Mouse (Mus musculus) lung, embryonic 15.5 days (tissue): ENCODE data around the gene Dok1. TPM values are rescaled to one million over a fixed set of nuclear protein-coding genes. Genes with fewer than 3 reads are reported as not detected.
A peak's percentile ranks its signal among the peaks of the same experiment; 100 is the strongest.

Experiments used
- ATAC-seq: fragments of 200-750 bp; cut with Nextera tagmentation; 2 replicates; pipeline ENCODE4 v1.8.0; 2017; ENCODE audit warnings: moderate number of reproducible peaks, borderline replicate concordance; ENCODE audit not compliant: low FRiP score, low TSS enrichment; ENCODE audit errors: extremely low read depth
- H3K27ac ChIP-seq: fragments of 300-500 bp; sonication (generic); 2 replicates; pipeline ENCODE4 v1.5.1; 2015; ENCODE audit warnings: moderate library complexity, mild to moderate bottlenecking, inconsistent platforms
- H3K27me3 ChIP-seq: fragments of 300-500 bp; sonication (generic); 2 replicates; pipeline ENCODE4 v1.6.1; 2015; ENCODE audit warnings: inconsistent platforms
- H3K36me3 ChIP-seq: fragments of 300-500 bp; sonication (generic); 2 replicates; pipeline ENCODE4 v1.6.1; 2015; ENCODE audit warnings: inconsistent platforms
- H3K4me1 ChIP-seq: fragments of 300-500 bp; sonication (generic); 2 replicates; pipeline ENCODE4 v1.6.1; 2015; ENCODE audit warnings: inconsistent platforms
- H3K4me2 ChIP-seq: fragments of 300-500 bp; sonication (generic); 2 replicates; pipeline ENCODE4 v1.6.1; 2015; ENCODE audit warnings: inconsistent platforms, mild to moderate bottlenecking, moderate library complexity
- H3K4me3 ChIP-seq: fragments of 300-500 bp; sonication (generic); 2 replicates; pipeline ENCODE4 v1.5.1; 2015; ENCODE audit warnings: mild to moderate bottlenecking, inconsistent platforms
- H3K9ac ChIP-seq: fragments of 300-500 bp; sonication (generic); 2 replicates; pipeline ENCODE4 v1.6.1; 2015; ENCODE audit warnings: inconsistent platforms
- H3K9me3 ChIP-seq: fragments of 300-500 bp; sonication (generic); 2 replicates; pipeline ENCODE4 v1.6.1; 2016; ENCODE audit warnings: inconsistent platforms
- WGBS: fragments of 180-500 bp; shearing (Covaris S2); methylation state at CpG from one replicate; pipeline ENCODE4 v1.1.7; 2015; 5-methylcytosine and 5-hydroxymethylcytosine counted together
- polyA plus RNA-seq: library from polyadenylated mRNA; unstranded; fragments of >200 nt; fragmentation: Nextera tagmentation; extraction: Ambion mirVana; gene quantifications from 2 replicates; pipeline ENCODE4 v1.2.1, GENCODE M21; 2015

The Dok1 gene
- polyA plus RNA-seq, 1 experiment from 2014 or later: 19.6 TPM

DNA sequence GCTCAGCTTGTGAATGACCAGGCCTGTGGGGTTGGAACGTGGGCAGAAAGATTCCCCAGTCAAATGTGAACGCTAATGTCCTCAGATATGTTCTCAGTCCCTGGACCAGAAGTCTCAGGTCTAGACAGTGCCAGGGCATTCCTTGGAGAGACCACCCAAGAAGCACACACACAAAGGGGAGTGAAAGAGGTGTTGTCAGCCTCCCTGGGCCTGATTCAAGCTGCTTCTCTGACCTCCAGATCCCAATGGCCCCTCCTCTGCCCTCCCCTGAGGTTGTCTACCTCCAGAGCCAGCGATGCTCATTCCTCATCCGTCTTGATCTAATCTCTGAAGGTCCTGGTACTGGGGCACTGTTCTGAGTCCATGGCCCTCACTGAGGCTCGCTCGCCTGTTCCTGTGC, 10.3 kb upstream of the Dok1 start:
- ATAC-seq: no peak
- Histone ChIP-seq H3K4me3 (no peak overlapping the region), H3K27ac (no peak overlapping the region), H3K4me2 (no peak overlapping the region), H3K9me3 (no peaks in the 10 kb centered on the region), H3K9ac (no peak overlapping the region), H3K27me3 (no peaks in the 10 kb centered on the region), H3K4me1 (peaks cover 10% of the 10 kb centered on the region), H3K36me3 (no peaks in the 10 kb centered on the region)
- WGBS: 46% methylated on average over 6 of the region's 6 CpGs

DNA sequence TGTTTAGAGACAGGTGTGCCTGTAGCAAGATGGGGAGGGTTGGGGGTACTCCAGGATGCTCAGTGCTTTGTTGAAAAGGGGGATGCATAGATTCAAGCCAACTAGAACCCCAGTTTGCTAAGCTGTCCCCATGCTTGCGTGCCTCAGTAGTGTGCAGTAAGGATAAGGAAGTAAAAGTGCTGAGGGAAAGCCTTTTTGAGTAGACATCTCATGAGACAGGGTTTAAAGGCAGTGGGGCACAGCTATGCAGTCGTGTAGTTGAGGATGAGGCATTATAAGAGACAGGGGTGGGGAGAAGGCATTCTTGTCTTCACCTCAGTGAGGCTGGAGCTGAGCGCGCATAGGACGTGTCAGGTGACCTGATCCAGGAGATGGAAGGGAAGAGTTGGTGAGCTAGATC, 7.3 kb upstream of the Dok1 start:
- Histone ChIP-seq H3K27me3 (no peaks in the 10 kb centered on the region), H3K9ac (no peak overlapping the region), H3K4me1 (peaks cover 17% of the 10 kb centered on the region), H3K9me3 (no peaks in the 10 kb centered on the region), H3K27ac (no peak overlapping the region), H3K4me3 (no peak overlapping the region), H3K36me3 (no peaks in the 10 kb centered on the region), H3K4me2 (no peak overlapping the region)
- WGBS: 78% methylated on average over 5 of the region's 5 CpGs
- no peak for ATAC-seq

DNA sequence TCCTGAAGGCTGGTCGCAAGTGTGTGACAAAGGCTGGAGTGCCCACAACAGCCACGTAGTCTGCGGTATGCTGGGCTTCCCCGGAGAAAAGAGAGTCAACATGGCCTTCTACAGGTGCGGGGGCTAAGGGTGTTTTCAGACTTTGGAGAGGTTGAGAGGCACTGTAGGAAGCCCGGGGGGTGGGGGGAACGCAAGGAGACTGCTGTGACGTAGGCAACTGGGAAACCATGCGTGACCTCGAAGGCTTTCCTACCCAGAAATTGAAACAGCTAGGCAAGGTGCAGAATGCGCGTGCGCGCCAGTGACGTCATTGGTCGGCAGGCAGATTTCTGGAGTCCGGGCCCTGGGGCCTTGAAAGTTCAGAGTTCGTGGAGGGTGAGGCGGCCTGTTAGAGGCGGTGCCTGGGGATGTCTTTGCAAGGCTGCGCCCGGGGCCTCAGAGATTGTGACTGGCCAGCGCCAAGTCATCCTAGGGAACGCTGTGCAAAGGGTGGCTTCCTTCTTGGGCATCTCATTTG, 5.3 kb upstream of the Dok1 start:
- Histone ChIP-seq H3K4me2 (peak overlapping the region; percentile 48), H3K9me3 (no peaks in the 10 kb centered on the region), H3K36me3 (no peaks in the 10 kb centered on the region), H3K27me3 (no peaks in the 10 kb centered on the region), H3K4me3 (peak overlapping the region; percentile 19), H3K4me1 (peaks cover 29% of the 10 kb centered on the region), H3K27ac (no peak overlapping the region), H3K9ac (no peak overlapping the region)
- ATAC-seq: no peak
- 17% methylated on average over 24 of the region's 24 CpGs for WGBS

DNA sequence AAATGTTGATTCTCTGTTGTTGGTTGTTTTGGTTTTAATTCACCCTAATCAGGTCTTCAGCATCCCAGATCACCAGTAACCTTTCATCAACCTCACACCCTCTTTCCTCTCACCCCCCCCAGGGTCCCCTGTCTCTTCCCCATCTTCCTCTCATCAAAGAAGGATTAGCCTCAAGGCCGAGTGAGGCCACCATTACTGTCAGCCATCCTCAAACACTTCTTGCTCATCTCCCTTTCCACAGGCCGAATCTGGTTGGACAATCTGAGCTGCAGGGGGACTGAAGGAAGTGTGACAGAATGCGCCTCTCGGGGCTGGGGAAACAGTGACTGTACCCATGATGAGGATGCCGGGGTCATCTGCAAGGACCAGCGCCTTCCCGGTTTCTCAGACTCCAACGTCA, 3.9 kb upstream of the Dok1 start:
- Histone ChIP-seq H3K9me3 (no peaks in the 10 kb centered on the region), H3K4me3 (no peak overlapping the region), H3K36me3 (no peaks in the 10 kb centered on the region), H3K4me2 (no peak overlapping the region), H3K27me3 (no peaks in the 10 kb centered on the region), H3K9ac (no peak overlapping the region), H3K4me1 (peaks cover 31% of the 10 kb centered on the region), H3K27ac (no peak overlapping the region)
- no peak for ATAC-seq
- WGBS: 48% methylated on average over 8 of the region's 8 CpGs

DNA sequence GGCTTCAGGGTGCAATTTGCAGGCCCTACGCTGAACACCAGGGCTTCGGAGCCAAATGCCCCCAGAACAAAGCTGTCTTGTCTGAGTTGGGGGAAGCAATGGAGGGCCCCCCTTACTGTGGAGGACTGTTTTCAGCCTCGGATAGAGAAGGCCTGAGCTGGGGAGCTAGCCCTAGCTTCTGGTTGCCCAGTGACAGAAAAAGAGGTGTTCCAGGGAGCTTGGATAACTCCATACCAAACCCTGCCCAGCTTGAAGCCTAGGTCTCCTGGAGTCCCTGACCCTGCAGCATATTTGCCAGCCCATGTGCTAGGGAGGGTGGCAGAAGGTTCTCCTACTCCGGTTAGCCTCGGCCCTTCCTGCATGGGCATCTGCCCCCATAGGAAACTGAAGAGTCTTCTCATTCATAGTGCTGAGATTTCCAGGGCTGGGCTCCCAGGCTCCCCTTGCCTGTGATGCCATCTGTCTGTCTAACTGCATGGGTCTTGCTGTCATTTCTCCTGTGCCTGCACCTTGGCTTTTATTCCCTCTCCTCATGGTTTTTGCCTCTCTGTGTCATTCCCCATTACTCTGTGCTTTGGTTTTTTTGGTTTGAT, 1.3 kb upstream of the Dok1 start:
- WGBS: 16% methylated on average over 5 of the region's 5 CpGs
- peak overlapping the region; percentile 92 for H3K4me2 ChIP-seq
- H3K36me3 ChIP-seq: no peaks in the 10 kb centered on the region
- peak overlapping the region; percentile 76 for H3K4me3 ChIP-seq
- H3K9ac ChIP-seq: peak overlapping the region; percentile 60
- H3K27ac ChIP-seq: peak overlapping the region; percentile 95
- H3K9me3 ChIP-seq: no peaks in the 10 kb centered on the region
- no peak for ATAC-seq
- H3K27me3 ChIP-seq: peaks cover 3% of the 10 kb centered on the region; the same call in 1 of the 2 replicates
- peaks cover 42% of the 10 kb centered on the region for H3K4me1 ChIP-seq

DNA sequence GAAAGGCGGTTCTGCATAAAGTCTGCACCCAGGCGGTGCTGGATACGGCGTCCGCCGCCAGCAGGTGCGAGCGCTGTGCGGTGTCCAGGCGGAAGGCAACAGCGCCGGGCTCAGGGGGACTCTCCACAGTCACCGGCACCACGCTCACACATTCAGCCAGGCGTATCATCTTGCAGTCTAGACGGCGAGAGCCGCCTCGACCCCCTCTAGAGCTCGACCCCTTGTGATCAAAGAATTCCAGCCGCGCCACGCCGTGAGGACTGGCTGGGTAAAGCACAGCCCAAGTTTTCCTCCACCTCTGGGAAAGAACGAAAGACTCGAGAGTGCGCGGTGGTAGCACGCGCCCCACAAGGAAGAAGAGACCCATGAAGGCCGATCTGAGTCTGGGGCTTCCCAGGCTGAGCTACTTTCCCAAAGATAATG, 491 bp downstream of the Dok1 start:
- H3K4me3 ChIP-seq: peak overlapping the region; percentile 76
- peak overlapping the region; percentile 60 for H3K9ac ChIP-seq
- H3K27ac ChIP-seq: peak overlapping the region; percentile 95
- peak overlapping the region; percentile 92 for H3K4me2 ChIP-seq
- WGBS: 0% methylated on average over 31 of the region's 31 CpGs
- peaks cover 36% of the 10 kb centered on the region for H3K4me1 ChIP-seq
- ATAC-seq: peak; percentile 9; the same call in 1 of the 2 replicates
- H3K36me3 ChIP-seq: no peaks in the 10 kb centered on the region
- H3K27me3 ChIP-seq: peaks cover 3% of the 10 kb centered on the region; the same call in 1 of the 2 replicates
- H3K9me3 ChIP-seq: no peaks in the 10 kb centered on the region

DNA sequence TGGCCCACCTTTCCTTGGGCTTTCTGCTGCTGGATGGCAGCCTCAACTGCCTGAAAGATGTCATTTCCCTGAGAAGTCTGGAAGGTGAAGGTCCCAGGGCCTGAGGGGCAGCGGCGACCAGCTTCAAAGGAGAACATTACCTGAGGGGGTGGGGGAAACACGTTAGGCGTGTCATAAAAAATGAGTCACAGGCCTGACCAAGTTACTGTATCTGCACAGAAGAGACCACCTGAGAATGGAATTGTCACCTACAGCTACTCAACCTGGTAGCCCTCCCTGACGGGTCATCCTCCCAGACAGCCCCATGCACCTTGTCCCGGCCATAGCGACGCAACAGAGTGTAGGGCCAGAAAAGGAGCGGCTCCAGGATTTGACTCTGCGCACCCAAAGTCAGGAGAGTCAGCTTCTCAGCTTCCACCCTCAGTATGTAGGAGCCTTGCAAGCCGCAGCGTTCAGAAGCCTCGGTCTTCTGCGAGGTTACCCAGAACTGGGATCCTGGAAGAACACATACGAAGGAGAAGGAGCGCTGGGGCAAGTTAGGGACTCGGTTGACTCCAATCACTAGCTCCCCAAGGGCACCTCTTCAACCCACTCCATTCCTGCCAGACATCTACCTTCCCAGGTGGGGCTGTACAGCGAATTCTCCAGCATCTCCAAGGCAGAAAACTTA, 1.2 kb downstream of the Dok1 start:
- H3K9me3 ChIP-seq: no peaks in the 10 kb centered on the region
- peak overlapping the region; percentile 76 for H3K4me3 ChIP-seq
- H3K4me2 ChIP-seq: peak overlapping the region; percentile 92
- no peak overlapping the region for H3K27ac ChIP-seq
- peaks cover 41% of the 10 kb centered on the region for H3K4me1 ChIP-seq
- WGBS: 37% methylated on average over 18 of the region's 18 CpGs
- H3K9ac ChIP-seq: peak overlapping the region; percentile 17; the same call in 1 of the 2 replicates
- H3K27me3 ChIP-seq: peaks cover 3% of the 10 kb centered on the region; the same call in 1 of the 2 replicates
- H3K36me3 ChIP-seq: no peaks in the 10 kb centered on the region
- no peak for ATAC-seq

DNA sequence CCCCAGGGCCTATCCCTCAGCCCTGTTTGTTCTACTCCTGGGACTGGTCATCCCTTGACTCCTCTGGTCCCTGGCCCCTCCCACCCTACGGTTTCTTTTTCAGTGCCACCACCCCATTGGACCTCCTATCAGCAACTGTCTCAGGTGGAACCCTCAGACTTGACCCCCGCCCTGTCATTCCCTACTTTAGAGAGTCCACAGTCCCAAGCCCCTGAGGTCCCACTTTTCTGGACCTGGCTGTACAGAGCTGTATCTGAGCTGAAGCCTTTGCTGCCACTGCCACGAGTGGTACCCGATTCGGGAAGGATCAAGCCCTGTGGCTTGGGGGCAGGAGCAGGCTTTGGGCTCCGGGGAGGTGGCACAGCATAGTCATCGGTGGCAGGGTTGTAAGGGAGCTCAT, 2.2 kb downstream of the Dok1 start:
- WGBS: 72% methylated on average over 7 of the region's 7 CpGs

DNA sequence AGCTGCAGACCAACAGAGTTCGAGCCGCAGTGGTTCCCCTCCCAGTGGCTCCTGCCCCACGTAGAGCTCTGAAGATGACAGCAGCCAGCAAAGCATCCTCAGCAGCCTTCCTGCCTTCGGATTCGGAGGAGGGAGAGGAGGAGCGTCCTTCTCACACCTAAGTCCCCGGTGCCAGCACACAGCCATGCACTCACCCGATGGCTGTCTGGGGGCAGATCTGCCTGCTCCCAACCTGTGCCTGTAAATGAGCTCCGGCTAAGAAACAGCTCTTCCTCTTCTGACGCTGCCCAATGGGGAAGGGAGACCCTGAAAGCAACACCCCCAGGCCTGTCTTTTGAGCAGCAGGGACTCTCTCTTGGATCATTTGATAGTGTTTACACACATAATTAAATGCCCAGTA, 3.5 kb downstream of the Dok1 start:
- ATAC-seq: no peak
- Histone ChIP-seq H3K27me3 (peaks cover 3% of the 10 kb centered on the region; the same call in 1 of the 2 replicates), H3K4me3 (no peak overlapping the region), H3K9me3 (no peaks in the 10 kb centered on the region), H3K9ac (no peak overlapping the region), H3K36me3 (no peaks in the 10 kb centered on the region), H3K27ac (no peak overlapping the region), H3K4me2 (no peak overlapping the region), H3K4me1 (peaks cover 31% of the 10 kb centered on the region)
- 33% methylated on average over 10 of the region's 10 CpGs for WGBS

More for the DNA sequence above, 2.2 kb downstream of the Dok1 start:
- H3K4me3 ChIP-seq: no peak overlapping the region
- H3K9me3 ChIP-seq: no peaks in the 10 kb centered on the region
- no peak overlapping the region for H3K9ac ChIP-seq
- H3K27me3 ChIP-seq: peaks cover 3% of the 10 kb centered on the region; the same call in 1 of the 2 replicates
- H3K4me1 ChIP-seq: peaks cover 41% of the 10 kb centered on the region
- no peak overlapping the region for H3K27ac ChIP-seq
- ATAC-seq: no peak
- 0 out of 2 replicates have a peak overlapping the region, but pooled peaks have one; percentile 1 for H3K4me2 ChIP-seq
- H3K36me3 ChIP-seq: no peaks in the 10 kb centered on the region

DNA sequence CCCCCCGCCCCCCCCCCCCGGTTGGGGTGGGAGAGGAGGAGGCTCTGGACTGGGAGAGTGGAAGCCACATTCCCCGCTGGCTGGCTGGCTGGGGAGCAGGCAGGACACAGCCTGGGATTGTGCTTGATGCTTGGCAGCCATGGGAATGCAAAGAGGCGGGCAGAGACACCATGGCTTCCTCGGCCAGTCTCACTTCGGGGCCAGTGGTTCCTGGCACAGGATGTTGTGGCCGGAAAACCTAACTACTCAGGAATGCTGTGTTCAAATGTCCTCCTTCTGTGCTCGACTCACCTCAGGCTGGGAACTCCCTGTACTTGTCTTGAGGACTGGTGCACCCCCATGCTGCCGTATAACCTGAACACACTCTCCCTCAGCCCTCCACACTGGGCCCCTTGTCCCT, 5.6 kb downstream of the Dok1 start:
- H3K9ac ChIP-seq: no peak overlapping the region
- peaks cover 3% of the 10 kb centered on the region; the same call in 1 of the 2 replicates for H3K27me3 ChIP-seq
- ATAC-seq: no peak
- WGBS: 29% methylated on average over 7 of the region's 9 CpGs
- H3K4me1 ChIP-seq: peaks cover 24% of the 10 kb centered on the region
- H3K4me2 ChIP-seq: peak overlapping the region; percentile 6; the same call in 1 of the 2 replicates
- H3K27ac ChIP-seq: 0 out of 2 replicates have a peak overlapping the region, but pooled peaks have one; percentile 4
- no peaks in the 10 kb centered on the region for H3K36me3 ChIP-seq
- no peak overlapping the region for H3K4me3 ChIP-seq
- H3K9me3 ChIP-seq: no peaks in the 10 kb centered on the region

DNA sequence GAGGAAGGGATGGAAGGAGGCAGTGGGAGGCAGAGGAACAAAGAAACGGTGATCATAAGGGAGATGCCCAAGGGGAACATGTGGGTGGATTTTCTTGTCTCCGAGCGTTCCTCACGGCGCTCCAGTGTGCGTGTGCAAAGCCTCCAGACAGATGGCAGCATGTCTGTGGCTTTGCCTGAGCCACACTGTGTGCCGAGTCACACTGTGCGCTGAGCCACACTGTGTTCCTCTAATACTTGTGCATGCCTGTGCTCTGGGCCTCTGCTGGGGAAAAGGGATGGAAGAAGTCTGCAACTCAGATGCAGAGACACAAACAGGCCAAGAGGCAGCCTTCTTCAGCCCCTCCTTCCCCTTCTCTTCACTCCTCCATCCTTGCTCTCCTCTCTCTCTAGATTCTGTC, 6.0 kb downstream of the Dok1 start:
- no peak for ATAC-seq
- Histone ChIP-seq H3K4me2 (no peak overlapping the region; the same call in 1 of the 2 replicates), H3K9ac (no peak overlapping the region), H3K36me3 (no peaks in the 10 kb centered on the region), H3K4me1 (peaks cover 21% of the 10 kb centered on the region), H3K9me3 (no peaks in the 10 kb centered on the region), H3K27me3 (peaks cover 3% of the 10 kb centered on the region; the same call in 1 of the 2 replicates), H3K4me3 (no peak overlapping the region), H3K27ac (0 out of 2 replicates have a peak overlapping the region, but pooled peaks have one; percentile 4)
- WGBS: 79% methylated on average over 8 of the region's 8 CpGs

DNA sequence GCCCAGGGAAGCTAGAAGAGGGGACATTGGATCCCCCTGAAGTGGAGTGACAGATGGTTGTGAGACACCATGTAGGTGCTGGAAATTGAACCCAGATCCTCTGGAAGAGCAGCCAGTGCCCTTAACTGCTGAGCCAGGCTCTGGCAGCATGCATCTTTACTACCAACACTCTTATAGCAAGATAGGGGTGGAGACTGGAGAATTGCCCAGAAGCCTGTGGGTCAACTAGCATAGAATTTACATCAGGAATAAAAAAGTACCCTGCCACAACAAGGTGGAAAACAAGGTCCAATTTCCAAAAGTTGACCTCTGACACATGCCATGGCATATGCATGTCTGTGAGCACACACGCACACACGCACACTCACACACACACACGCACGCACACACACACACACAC, 8.1 kb downstream of the Dok1 start:
- 92% methylated on average over 4 of the region's 4 CpGs for WGBS
- Histone ChIP-seq H3K4me3 (no peak overlapping the region), H3K9me3 (no peaks in the 10 kb centered on the region), H3K27ac (no peak overlapping the region), H3K9ac (no peak overlapping the region), H3K4me1 (peaks cover 10% of the 10 kb centered on the region), H3K27me3 (no peaks in the 10 kb centered on the region), H3K4me2 (no peak overlapping the region), H3K36me3 (no peaks in the 10 kb centered on the region)
- ATAC-seq: no peak
